Mouse (Mus musculus) heart, adult 8-10 months (tissue): ENCODE measurements around the gene Phlda3. TPM values are rescaled to one million over a fixed set of nuclear protein-coding genes. Genes with fewer than 3 reads are reported as not detected.

Experiments
- DNase-seq: peaks from one replicate; pipeline ENCODE4 v3.0.0; 2022; ENCODE audit warnings: low spot score
- total RNA-seq, 4 experiments: library from RNA; stranded (reverse); gene quantifications; 2 replicates each; pipeline ENCODE4 v1.2.4; 2022

Gene Phlda3
- total RNA-seq, 4 experiments from 2014 or later = 7.2 to 12.7 (median 8.4) TPM

DNA sequence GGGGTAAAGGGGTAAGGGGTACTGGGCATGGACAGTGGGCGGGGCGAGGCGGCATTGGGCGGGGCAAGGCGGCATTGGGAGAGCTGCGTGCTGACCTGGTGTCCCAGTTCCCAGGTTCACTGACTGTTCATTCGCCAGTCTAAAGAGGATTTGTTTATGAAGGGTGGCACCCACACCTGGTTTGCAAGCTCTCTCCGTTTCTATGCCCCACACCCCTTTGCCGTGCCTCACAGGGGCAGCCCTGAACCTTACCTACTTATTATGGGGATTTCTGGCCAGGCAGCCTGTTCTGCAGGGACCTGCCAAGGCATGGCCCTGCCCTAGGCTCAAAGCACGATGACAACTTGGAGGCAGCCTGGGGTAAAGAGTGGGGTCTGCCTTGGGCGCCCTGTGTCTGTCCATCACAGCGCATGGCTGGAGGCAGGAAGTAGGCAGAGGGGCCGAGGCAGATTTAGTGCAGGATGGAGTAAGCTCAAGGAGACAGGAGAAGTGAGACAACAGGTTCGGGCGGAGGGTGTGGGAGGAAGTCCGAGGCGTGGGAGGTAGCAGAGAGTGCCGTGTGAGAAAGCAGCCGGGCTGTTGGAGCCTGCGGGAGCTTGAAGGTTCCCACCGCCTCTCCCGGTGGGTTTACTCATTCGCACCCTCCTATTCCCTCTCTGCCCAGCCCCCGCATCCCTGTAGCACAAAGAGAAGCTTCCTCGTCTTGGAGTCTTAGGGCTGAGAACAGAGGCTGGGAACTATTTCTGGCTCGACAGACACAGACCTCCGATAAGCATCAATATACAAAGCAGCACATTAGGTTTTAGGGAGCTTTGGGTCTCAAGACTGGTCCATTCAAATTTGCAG is 27.7 kb downstream of the Phlda3 start:
- DNase-seq = no peak

DNA sequence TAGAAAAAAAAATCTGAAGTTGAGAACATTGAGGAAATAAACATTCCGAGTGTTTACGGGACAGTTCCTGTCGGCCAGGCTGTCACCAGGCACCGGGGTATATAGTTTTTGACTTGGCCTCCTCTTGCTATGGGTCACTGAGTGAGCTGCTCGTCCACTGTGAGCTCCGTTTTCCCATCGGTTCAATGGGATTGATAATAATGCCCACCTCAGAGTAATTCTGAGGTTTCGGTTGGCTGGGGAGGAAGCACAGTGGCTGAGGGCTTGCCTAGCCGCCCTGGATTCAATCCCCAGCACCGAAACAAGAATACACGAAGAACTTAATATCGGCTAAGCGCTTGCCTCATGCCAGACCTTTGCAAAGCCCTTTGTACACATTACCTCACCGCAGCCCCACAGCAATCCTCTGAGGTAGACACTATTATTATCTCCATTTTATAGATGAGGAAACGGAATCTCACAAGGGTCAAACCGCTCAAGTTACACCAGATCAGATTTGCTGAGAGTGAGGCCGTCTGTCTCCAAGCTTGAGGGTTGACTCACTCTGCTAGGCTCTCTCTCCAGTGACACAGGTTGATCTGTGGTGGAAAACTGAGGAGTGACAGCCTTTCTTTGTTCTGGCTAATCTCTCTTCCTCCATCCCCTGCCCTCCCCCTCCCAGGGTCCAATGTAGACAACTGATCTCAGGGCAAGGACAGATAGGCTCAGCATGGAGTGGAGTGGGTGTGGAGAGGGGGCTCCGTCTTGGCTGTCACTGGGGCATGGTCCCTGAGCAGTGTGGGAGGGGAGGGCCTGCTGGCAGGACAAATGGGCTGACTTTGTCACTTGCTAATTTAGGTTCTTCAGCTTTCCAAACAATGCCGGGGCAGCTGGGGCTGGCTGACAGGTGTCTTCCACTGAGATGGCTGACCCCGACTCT is 28.6 kb downstream of the Phlda3 start:
- no peak for DNase-seq

DNA sequence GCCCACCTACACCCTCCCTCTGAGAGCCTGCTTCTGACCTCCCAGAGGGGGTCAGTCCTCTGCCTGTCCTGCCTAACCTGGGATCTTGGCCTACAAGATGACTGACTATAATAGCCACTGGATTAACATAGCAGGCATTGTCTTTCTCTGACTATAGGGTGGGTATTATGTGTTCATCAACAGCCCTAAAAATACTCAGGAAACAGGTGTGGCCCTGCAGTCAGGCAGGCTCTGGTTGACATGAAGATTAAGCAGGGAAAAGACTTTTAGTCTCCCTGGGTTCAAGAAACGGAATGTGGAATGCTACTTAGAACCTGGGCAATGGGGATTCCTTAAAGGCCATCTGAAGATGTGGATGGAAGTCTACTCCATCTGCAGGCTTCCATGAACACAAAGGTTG is 32.6 kb downstream of the Phlda3 start:
- no peak for DNase-seq

- no peak for DNase-seq
Measured at GRCm38 (mm10) chr1:135799109-135799627, 33.2 kb downstream of the Phlda3 start.

DNA sequence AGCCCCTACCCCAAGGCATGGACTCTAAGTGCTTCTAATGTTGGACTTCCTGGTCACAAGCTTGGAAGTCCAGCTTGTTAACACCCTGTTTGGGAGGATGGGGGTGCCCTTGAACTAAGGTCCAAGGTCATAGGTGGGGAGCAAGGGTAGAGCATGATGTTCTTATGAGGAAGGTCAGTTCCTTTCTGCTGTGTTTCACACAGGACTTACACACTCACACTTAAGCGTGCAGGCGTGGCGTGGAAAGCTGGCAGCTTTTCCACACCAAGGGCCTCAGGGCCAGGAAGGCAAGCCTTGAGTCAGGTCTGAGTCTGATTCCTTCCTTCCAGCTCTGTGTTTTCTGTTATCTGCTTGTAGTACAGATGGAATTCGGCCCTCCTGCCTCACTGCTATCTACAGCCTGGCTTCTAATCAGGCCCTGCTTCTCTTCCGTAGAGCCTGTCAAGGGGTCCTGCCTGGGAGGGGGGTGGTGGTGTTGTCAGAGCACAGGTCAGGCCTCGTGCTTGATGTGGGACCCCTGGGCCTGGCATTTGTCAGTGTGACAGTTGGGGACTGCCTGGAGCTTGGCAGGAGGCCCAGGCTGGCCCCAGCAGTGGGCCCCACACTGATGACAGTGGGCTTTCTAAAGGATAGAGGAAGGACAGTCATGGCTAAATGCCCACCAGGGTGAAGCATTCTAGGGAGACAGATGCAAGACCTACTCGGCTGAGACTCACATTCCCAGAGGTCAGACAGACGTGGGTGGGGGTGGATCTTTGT is 34.5 kb downstream of the Phlda3 start:
- DNase-seq = no peak

DNA sequence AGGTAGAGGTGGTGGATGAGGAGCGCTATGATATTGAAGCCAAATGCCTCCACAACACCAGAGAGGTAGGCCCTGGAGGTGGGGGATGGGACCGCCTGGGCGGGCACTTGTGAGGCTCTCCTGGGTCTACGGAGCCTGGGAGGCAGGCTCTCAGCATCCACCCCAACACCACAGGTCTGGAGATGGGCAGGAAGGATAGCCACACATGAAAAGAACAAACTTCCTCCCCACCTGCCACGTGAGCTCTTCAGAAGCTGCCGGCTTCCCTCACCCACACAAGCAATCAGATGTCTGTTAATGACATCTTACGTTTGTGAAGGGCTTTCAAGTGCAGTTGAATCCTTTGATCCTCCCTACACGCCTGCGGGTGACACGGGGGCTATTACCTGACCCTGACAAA is 41.6 kb downstream of the Phlda3 start:
- DNase-seq = no peak

GRCm38 (mm10) chr1:135810180-135810579 is 44.3 kb downstream of the Phlda3 start:
- DNase-seq = no peak

DNA sequence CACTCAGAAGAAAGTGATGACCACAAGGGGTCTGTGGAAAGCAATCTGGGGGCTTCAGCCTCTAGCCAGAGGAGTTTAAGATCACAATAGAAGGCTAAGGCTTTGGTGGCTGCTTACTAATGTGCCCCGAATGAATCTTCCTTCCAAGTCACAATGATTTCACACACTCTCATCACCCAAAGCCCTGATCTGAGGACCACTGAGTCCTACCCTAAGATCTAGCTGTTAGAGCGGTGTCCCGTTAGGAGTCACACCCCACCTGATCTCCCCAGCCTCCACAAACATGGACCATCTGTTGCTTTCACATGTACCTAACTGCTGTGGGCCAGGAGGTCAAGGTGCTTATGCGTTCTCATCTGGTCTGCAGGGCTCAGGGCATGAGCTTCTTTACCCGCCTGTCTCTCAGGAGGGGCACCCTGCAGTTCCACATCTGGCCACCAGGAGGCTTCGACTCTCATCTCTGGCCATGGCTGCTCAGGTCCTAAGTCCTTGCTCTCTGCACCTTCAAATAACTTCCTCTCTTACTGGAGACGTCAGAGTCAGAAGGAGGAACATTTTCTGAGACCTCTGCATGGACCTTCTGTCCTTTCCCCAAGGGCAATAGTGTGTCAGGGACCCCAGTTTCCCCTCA is 45.2 kb downstream of the Phlda3 start:
- DNase-seq = peak; percentile 72

DNA sequence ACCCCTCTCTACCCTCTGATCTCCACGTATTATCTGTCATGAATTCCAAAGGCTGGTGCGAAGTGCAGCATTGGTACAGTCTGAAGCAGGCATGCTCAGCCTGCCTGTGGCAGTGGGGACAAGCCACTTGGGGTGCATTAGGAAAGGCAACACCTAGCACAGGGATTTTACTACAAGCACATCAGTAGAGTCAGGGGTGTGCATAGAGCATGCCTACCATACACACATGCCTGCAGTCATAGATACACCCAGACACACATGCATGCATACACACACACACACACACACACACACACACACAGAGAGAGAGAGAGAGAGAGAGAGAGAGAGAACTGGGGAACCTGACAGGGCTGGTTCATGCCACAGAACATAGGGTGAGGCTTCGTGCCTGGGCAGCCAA is 46.3 kb downstream of the Phlda3 start:
- DNase-seq = no peak

- DNase-seq = no peak
Measured at GRCm38 (mm10) chr1:135812618-135813017, 46.7 kb downstream of the Phlda3 start.

GRCm38 (mm10) chr1:135813071-135813470 is 47.2 kb downstream of the Phlda3 start:
- DNase-seq = no peak

GRCm38 (mm10) chr1:135813687-135814395 is 47.9 kb downstream of the Phlda3 start:
- DNase-seq = no peak

- no peak for DNase-seq
Measured at GRCm38 (mm10) chr1:135814531-135814930, 48.6 kb downstream of the Phlda3 start.

- no peak for DNase-seq
Measured at GRCm38 (mm10) chr1:135817595-135817994, 51.7 kb downstream of the Phlda3 start.

- no peak for DNase-seq
Measured at GRCm38 (mm10) chr1:135818481-135819086, 52.7 kb downstream of the Phlda3 start, which contains the start of gene Lad1. Lad1 (plus strand) TSS chr1:135818598.

Other genes with a start within 250 kb of the Phlda3 start
- gene Nav1, start 158.8 kb upstream of the Phlda3 start, total RNA-seq = 10 to 100 TPM; 14.8 to 19.1 (median 15.9) TPM
- gene Csrp1, start 46.1 kb upstream of the Phlda3 start, total RNA-seq = 10 to 100 TPM; 36.0 to 45.8 (median 40.9) TPM
- 1 to 10 TPM in 2 of 4 experiments, under 1 TPM in 2; 0.44 to 2.4 (median 1.1) TPM for gene Tnni1, start 13.3 kb downstream of the Phlda3 start, total RNA-seq
- gene Lad1, start 52.5 kb downstream of the Phlda3 start, total RNA-seq = 1 to 10 TPM; 5.0 to 8.6 (median 5.5) TPM
- gene Tnnt2, start 70.2 kb downstream of the Phlda3 start, total RNA-seq = over 10,000 TPM in 2 of 4 experiments, 1,000 to 10,000 TPM in 2; 8,821 to 11,650 (median 10,060) TPM
- not detected for gene Pkp1, start 153.1 kb downstream of the Phlda3 start, total RNA-seq
- under 1 TPM; 0.05 to 0.16 (median 0.10) TPM for gene Igfn1, start 240.2 kb downstream of the Phlda3 start, total RNA-seq
- 10 to 100 TPM; 12.6 to 21.0 (median 17.3) TPM for gene Tmem9, start 242.0 kb downstream of the Phlda3 start, total RNA-seq